Mouse (Mus musculus): ENCODE data around the gene Cacna1c.

- no peak for TF ChIP-seq CTCF (IDR thresholded peaks at IDR 0.05; ENCODE audit: borderline replicate concordance, extremely low read depth, insufficient read depth, insufficient read length)
- TF ChIP-seq POLR2A (IDR thresholded peaks at IDR 0.05; ENCODE audit: borderline replicate concordance, extremely low read depth, insufficient read depth, insufficient read length, poor library complexity, severe bottlenecking) = no peak
Measured at GRCm38 (mm10) chr6:119126991-119127390, 69.2 kb downstream of the Cacna1c start.
